8 mouse cellular contexts compared by ENCODE assay signal in the genomic region with DNA sequence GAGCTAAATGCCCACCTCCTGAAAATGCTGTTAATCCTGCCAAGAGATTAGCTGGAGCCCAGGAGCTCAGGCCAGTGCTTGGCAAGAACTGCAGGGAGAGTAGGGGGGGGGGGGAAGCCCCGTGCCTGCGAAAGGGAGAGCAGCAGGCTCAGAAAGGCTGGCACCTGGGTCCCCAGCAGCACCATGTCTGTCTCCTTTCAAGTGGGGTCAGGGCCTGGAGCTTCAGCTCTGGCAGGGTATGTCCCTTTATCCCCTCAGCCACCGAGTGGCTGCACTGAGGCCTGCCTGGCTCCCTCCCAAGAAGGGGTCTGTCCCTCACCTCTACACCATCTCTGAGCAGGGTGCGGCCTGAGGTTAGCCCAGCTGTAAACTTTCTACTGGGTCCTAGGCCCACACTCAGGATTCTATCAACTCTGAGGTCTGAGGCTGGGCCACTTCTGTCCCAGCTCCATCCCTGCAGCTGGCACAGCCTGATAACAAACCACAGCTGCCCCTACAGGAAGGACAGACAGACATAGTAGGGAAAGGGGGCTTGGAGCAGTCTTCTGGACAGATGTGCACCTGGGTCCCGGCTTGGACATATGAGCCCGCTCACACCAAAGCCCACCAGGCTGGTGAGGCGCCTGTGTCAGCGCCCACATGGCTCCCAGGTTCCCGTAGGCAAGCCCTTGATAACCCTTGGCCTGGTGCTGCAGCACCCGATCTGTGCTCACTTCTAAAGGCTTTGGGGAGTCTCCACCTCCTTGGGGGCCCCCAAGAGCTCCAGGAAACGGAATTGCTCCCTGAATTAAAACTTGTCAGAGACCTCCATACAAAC. TPM values are rescaled to one million over a fixed set of nuclear protein-coding genes. Genes with fewer than 3 reads are reported as not detected.
DNase-seq lines count a peak whose midpoint lies in the region; ATAC-seq and TF ChIP-seq lines count a peak whose summit lies in the region.
"Had no signal": no experiment of that assay in that cellular context is flagged by ENCODE, and none has a peak within 500 bp of the region (broad histone marks: within the 10 kb centered on the region; RNA-seq: fewer than 3 reads in every experiment).

No protein-coding gene starts in this region.

- H3K4me1 ChIP-seq in lung, embryonic 16.5 days (replicated peaks; ENCODE audit: control insufficient read depth, insufficient read depth, low read length) = peaks cover 27% of the 10 kb centered on the region
- H3K4me1 ChIP-seq in intestine, postnatal 0 days (replicated peaks; ENCODE audit: control insufficient read depth, insufficient read depth, low read length) = 0 out of 2 replicates have a peak, but pooled peaks cover 7% of the 10 kb centered on the region

- H3K36me3 ChIP-seq in lung, embryonic 16.5 days (ENCODE audit: control insufficient read depth, insufficient read depth, low read length) = peaks cover 17% of the 10 kb centered on the region
- peaks cover 7% of the 10 kb centered on the region for H3K36me3 ChIP-seq in intestine, postnatal 0 days (ENCODE audit: control insufficient read depth, insufficient read depth)

- H3K27ac ChIP-seq in lung, embryonic 16.5 days (ENCODE audit: low read length) = peak overlapping the region; percentile 17; the same call in 1 of the 2 replicates
- H3K27ac ChIP-seq in intestine, postnatal 0 days (ENCODE audit: low read depth, low read length) = no peak overlapping the region

- WGBS in lung, embryonic 16.5 days = 70% methylated on average over 11 of the region's 11 CpGs
- 65% methylated on average over 9 of the region's 11 CpGs for WGBS in intestine, postnatal 0 days

- H3K4me3 ChIP-seq in lung, embryonic 16.5 days (ENCODE audit: low read length) = no peak overlapping the region
- H3K4me3 ChIP-seq in intestine, postnatal 0 days (ENCODE audit: low read depth, low read length) = no peak overlapping the region

- no peak for ATAC-seq in lung, embryonic 16.5 days (ENCODE audit: low read depth)
- peak; percentile 56 for ATAC-seq in erythroblast, adult 5-6 weeks (replicated peaks; ENCODE audit: low FRiP score, poor library complexity, severe bottlenecking)
- ATAC-seq in intestine, postnatal 0 days = no peak
- ATAC-seq: activated CD4-positive, CD25-positive, alpha-beta regulatory T cell, adult 4 months had no signal

- DNase-seq in lung, postnatal 25 days (ENCODE audit: low spot score) = no peak
- peak; percentile 70 for DNase-seq in retina, postnatal 7 days (ENCODE audit: low read depth, low spot score)
- DNase-seq in T-cell, adult 2 months (ENCODE audit: low spot score) = no peak
- DNase-seq in spleen, postnatal 36 days (ENCODE audit: low spot score in 2 of 2) = no peak

- H3K4me2 ChIP-seq in lung, embryonic 16.5 days (ENCODE audit: low read depth, low read length) = no peak overlapping the region
- H3K4me2 ChIP-seq in intestine, postnatal 0 days (replicated peaks; ENCODE audit: low read depth) = 0 out of 2 replicates have a peak overlapping the region, but pooled peaks have one; percentile 6

- H3K9me3 ChIP-seq in lung, embryonic 16.5 days (ENCODE audit: control insufficient read depth, low read length) = no peaks in the 10 kb centered on the region
- H3K9me3 ChIP-seq in intestine, postnatal 0 days (ENCODE audit: control insufficient read depth) = no peaks in the 10 kb centered on the region

- TF ChIP-seq CTCF in intestine, postnatal 0 days (IDR thresholded peaks at IDR 0.05; ENCODE audit: low read depth) = no peak

- H3K27me3 ChIP-seq in lung, embryonic 16.5 days (ENCODE audit: control insufficient read depth, insufficient read depth, low read depth, low read length) = peaks cover 19% of the 10 kb centered on the region
- H3K27me3 ChIP-seq in intestine, postnatal 0 days (replicated peaks; ENCODE audit: control insufficient read depth, insufficient read depth, low read length) = peaks cover 12% of the 10 kb centered on the region

- H3K9ac ChIP-seq in lung, embryonic 16.5 days (ENCODE audit: low read length) = peak overlapping the region; percentile 32
- no peak overlapping the region for H3K9ac ChIP-seq in intestine, postnatal 0 days (ENCODE audit: low read depth, low read length)

RNA-seq across cellular contexts. Expression of gene Kiss1r, which starts 2.4 kb away (rescaled TPM):
- 1.0 and 1.1 TPM in 2 replicates for polyA plus RNA-seq in lung, embryonic 16.5 days (2015; fragmentation: Nextera tagmentation; extraction: Ambion mirVana)
- not detected in 2 replicates for total RNA-seq in erythroblast, adult 5-6 weeks (2015; ENCODE audit: low replicate concordance)
- total RNA-seq in erythroblast, adult 5-6 weeks (2017; ENCODE audit: low replicate concordance) = 0.14 TPM in 1 of 2 replicates, not detected in the other
- polyA plus RNA-seq in intestine, postnatal 0 days (2015; fragmentation: Nextera tagmentation; extraction: Ambion mirVana) = 0.21 and 0.47 TPM in 2 replicates

RNA-seq across cellular contexts. Expression of gene Gm26602, which starts 3.7 kb away (rescaled TPM):
- 12.8 TPM in 1 of 2 replicates, not detected in the other for polyA plus RNA-seq in lung, embryonic 16.5 days (2015; fragmentation: Nextera tagmentation; extraction: Ambion mirVana)
- total RNA-seq in erythroblast, adult 5-6 weeks (2015; ENCODE audit: low replicate concordance) = not detected in 2 replicates
- not detected in 2 replicates for total RNA-seq in erythroblast, adult 5-6 weeks (2017; ENCODE audit: low replicate concordance)
- polyA plus RNA-seq in intestine, postnatal 0 days (2015; fragmentation: Nextera tagmentation; extraction: Ambion mirVana) = 2.9 and 17.9 TPM in 2 replicates
- polyA plus RNA-seq: activated CD4-positive, CD25-positive, alpha-beta regulatory T cell, adult 4 months had no signal

RNA-seq across cellular contexts. Expression of gene Med16, which starts 5.6 kb away (rescaled TPM):
- 48.3 and 51.2 TPM in 2 replicates for polyA plus RNA-seq in lung, embryonic 16.5 days (2015; fragmentation: Nextera tagmentation; extraction: Ambion mirVana)
- 5.9 and 11.3 TPM in 2 replicates for total RNA-seq in erythroblast, adult 5-6 weeks (2015; ENCODE audit: low replicate concordance)
- total RNA-seq in erythroblast, adult 5-6 weeks (2017; ENCODE audit: low replicate concordance) = 4.7 and 9.1 TPM in 2 replicates
- 17.0 and 17.8 TPM in 2 replicates for polyA plus RNA-seq in intestine, postnatal 0 days (2015; fragmentation: Nextera tagmentation; extraction: Ambion mirVana)

RNA-seq across cellular contexts. Expression of gene R3hdm4, which starts 6.7 kb away (rescaled TPM):
- polyA plus RNA-seq in lung, embryonic 16.5 days (2015; fragmentation: Nextera tagmentation; extraction: Ambion mirVana) = 151 and 155 TPM in 2 replicates
- total RNA-seq in erythroblast, adult 5-6 weeks (2015; ENCODE audit: low replicate concordance) = 42.8 and 46.1 TPM in 2 replicates
- 25.0 and 28.3 TPM in 2 replicates for total RNA-seq in erythroblast, adult 5-6 weeks (2017; ENCODE audit: low replicate concordance)
- 62.0 and 62.8 TPM in 2 replicates for polyA plus RNA-seq in intestine, postnatal 0 days (2015; fragmentation: Nextera tagmentation; extraction: Ambion mirVana)

RNA-seq across cellular contexts. Expression of gene Arid3a, which starts 12.5 kb away (rescaled TPM):
- 4.1 and 4.8 TPM in 2 replicates for polyA plus RNA-seq in lung, embryonic 16.5 days (2015; fragmentation: Nextera tagmentation; extraction: Ambion mirVana)
- total RNA-seq in erythroblast, adult 5-6 weeks (2015; ENCODE audit: low replicate concordance) = 6.3 and 8.8 TPM in 2 replicates
- 10.5 and 14.7 TPM in 2 replicates for total RNA-seq in erythroblast, adult 5-6 weeks (2017; ENCODE audit: low replicate concordance)
- polyA plus RNA-seq in intestine, postnatal 0 days (2015; fragmentation: Nextera tagmentation; extraction: Ambion mirVana) = 8.7 and 13.2 TPM in 2 replicates
